Mouse (Mus musculus) testis, adult 2 months (tissue): Measurements from ENCODE around the gene H2afj.

Experiments used
- CTCF ChIP-seq: fragments of 200-500 bp; IDR thresholded peaks from 2 replicates; pipeline ENCODE4 v1.5.1; 2012; ENCODE audit warnings: low read depth, mild to moderate bottlenecking, inconsistent platforms, low read length, moderate library complexity; ENCODE audit not compliant: control insufficient read depth, insufficient read depth, insufficient replicate concordance
- POLR2A ChIP-seq: fragments of 200-500 bp; IDR thresholded peaks from 2 replicates; pipeline ENCODE4 v1.6.1; 2012; ENCODE audit warnings: low read depth, mild to moderate bottlenecking, inconsistent platforms, low read length, moderate library complexity; ENCODE audit not compliant: control insufficient read depth

GRCm38 (mm10) chr6:136769143-136769542 is 38.9 kb upstream of the H2afj start:
- TF ChIP-seq CTCF (no peak), POLR2A (no peak)
